Mouse (Mus musculus) left cerebral cortex, postnatal 10 days (tissue): Measurements from ENCODE around the gene Uqcc2. TPM values are rescaled to one million over a fixed set of nuclear protein-coding genes. Genes with fewer than 3 reads are reported as not detected.

ENCODE experiments used
- DNase-seq, 2 experiments: peaks; one replicate each; pipeline ENCODE4 v3.0.0; 2021 to 2022; ENCODE audit warnings: low spot score in 2 of 2, mixed read lengths in 1 of 2; ENCODE audit errors: extremely low spot score in 1 of 2
- intact Hi-C: fragments of 180-260 bp; cut with DNase I; formaldehyde crosslinking; loops from one replicate; pipeline ENCODE4 v1.15.1; 2025
- total RNA-seq, 2 experiments: library from RNA; stranded (reverse); gene quantifications; 2 replicates each; pipeline ENCODE4 v1.2.3; 2021

Gene Uqcc2
- total RNA-seq, 2 experiments from 2014 or later, result 177 to 182 TPM

DNA sequence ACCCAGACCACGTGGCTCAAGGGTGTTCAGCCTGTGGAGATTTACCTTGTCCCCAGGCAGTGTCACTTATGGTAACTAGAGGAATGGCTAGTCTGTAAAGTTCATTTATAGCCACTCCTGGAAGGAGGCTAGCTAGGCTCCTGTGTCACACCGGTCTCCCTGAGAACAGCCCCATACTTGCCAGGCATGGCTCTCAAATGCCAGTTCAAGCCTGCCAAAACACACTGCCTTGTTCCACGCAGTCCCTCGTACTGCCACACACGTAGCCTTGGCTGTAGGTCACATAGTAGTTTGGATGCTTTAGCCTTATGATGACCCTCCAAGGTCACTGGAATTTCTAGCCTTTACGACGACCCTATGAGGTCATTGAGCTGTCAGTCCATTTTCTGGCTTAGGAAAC, 25.5 kb upstream of the Uqcc2 start:
- intact Hi-C loops, result no loop called here
- no peak for DNase-seq

DNA sequence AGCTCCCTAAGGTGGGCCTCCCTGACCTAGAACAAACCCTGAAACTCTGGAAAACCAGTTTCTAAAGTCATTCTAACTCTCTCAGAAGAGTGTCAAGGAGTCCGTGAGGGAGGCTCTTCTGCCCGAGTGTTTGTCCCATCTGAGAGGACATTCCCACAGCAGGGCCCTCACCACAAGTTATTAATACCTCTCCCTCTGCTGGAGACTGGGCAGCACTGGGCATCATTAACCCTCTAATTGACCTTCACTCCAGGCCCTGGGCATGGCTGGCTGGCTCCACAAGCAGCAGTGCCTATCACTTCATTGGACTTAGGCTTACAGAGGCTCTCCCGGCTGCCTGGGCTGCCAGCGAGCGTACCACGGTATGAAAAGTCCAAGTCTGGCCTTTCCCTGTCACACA, 24.7 kb upstream of the Uqcc2 start:
- intact Hi-C loops, result no loop called here
- no peak for DNase-seq

DNA sequence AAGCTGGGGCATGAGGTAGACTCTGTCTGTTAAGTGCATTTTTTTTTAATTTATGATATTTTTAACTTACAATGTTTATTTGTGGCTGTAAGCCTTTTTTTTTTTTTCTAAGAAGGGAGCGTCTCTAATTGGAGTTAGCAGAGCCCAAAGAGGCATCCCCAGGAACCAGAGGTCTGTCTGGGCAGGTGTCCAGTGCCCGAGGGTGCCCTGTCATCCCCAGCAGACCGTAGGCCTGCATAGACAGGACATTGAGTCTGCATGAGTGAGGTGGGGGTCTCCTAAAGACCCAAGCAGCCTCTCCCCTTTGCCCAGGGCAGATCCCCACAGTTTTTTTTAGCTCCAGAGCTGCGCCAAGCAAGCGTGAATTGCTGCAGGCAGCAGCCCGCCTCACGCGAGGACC, 22.0 kb upstream of the Uqcc2 start:
- no peak for DNase-seq
- intact Hi-C loops, result no loop called here

DNA sequence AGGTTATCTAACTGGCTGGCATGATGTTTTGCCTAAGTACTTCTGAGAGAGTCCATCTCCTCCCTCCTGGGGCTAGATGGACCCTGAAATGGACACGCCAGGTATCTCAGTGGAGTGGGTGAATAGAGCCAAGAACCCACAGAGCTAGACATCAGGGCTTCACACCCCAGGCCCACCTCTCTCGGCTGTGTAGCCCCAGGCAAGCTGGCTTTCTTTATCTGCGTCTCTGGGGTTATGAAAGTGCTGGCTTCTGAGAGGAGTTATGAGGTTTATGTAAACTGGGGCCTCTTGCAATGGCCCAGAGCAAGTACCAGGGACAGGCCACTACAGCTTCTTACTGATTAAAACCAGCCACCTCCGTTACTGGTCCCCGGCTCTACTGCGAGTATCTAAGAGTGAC, 21.2 kb upstream of the Uqcc2 start:
- intact Hi-C loops, result no loop called here

DNA sequence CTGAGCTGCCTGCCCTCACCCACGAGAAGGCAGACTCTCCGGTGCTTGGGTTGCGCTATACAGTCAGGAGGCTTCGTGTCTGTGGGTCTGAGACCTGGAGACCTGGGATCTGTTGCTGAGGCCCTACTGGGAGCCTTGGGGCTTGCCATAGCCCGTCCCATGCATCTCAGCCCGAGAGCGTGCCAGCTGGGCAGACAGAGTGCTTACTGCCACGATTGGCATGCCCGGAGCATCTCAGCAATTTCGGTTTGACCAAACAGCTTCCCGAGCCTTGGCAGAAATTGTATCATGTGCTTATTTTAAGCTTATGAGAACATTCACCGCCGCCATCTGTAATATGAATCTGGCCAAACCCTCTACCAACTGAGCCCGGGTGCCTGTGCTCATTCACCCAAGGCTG, 20.5 kb upstream of the Uqcc2 start:
- intact Hi-C loops, result no loop called here
- no peak for DNase-seq

More for the DNA sequence above, 21.2 kb upstream of the Uqcc2 start:
- DNase-seq, result no peak

DNA sequence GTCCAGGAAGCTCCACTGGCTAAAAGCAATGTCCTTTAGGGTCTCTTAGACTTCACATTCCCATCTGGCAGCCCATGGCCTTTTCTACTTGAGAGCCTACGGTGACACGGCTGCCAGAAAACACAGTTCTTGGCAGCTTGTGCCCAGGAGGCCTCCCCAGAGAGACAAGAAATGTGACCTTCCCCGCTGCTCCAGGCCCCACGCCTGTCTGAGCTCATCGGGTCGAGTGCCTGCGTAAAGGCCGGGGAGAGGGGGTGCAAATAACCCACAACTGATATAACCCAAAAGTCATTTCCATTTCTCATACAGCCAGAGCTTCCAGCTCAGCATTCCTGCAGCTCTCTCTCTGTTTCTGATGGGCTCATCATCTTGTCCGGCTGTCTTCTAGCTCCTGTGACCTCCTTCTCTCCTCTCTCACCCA, 20.1 kb upstream of the Uqcc2 start:
- intact Hi-C loops, result no loop called here
- no peak for DNase-seq

DNA sequence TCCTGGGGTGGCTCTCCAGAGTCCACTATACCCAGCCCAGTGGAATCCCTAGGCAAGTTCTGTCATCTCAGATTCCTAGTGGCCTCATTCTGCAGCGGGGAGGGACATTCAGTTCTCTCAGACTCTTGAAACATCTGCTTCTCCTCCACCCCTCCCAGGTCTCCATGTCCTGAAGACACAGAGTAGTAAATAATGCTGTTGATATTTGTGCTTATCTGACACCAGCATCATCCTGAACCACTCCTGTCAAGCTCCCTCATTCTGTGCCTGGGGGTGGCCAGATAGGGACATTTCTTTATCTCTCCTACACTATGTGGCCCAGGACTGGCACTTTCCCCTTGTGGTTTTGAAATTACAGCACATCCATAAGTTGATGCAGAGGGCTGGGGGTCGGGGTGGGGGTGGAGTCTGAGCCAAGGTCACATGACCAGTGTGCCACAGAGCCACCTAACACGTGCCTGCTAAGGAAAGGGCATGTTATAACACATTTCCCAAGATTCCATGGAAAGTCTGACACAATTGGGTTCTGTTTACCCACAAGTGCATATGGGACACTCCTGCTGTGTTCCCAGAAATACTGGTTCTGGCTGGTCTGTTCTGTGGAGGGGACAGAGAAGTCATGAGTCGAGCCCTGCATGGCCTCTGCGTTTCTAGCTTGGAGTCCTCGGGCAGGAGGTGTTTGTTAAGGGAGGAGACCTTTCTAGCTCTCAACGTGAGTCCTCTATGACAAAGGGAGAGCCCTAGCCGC, 19.4 kb upstream of the Uqcc2 start:
- intact Hi-C loops, result no loop called here
- no peak for DNase-seq

DNA sequence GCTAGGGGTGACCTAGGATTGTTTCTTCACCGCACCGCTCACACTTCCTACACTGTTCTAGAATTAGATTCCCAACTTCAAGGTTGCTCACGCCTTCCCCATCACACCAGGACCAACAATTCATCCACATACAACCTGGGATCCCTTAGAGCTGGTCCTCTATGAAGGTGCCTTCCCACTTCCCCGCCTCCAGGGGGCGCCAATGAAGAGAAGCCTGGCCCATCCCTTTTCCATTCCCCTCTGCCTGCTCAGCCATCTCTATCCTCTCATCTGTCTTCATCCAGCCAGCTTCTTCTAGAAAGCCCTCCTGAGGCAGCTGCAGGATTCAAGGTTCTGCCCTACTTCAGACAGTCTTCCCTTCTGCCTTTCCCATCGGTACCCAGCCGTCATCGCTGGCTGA, 17.7 kb upstream of the Uqcc2 start:
- DNase-seq, result no peak
- intact Hi-C loops, result no loop called here

DNA sequence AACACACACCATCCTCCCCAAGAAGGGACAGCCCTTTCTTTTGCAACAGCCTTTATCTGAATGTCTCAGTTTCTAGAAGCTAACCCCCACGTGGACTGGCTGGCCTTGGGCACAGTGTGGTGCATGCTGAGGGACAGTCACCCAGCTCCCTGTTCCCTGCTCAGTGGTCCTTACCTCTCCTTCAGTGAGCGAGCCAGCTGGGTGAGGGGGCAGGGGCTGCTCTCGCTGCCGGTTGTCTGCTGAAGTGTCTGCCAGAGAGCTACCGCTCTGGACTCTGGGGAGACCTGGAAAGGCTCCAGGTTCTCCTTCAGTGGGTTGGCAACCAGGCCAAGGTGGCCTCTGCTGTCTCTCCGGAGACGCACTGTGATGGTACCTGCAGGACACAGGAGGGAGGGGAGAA, 17.2 kb upstream of the Uqcc2 start:
- DNase-seq, result no peak
- intact Hi-C loops, result no loop called here

DNA sequence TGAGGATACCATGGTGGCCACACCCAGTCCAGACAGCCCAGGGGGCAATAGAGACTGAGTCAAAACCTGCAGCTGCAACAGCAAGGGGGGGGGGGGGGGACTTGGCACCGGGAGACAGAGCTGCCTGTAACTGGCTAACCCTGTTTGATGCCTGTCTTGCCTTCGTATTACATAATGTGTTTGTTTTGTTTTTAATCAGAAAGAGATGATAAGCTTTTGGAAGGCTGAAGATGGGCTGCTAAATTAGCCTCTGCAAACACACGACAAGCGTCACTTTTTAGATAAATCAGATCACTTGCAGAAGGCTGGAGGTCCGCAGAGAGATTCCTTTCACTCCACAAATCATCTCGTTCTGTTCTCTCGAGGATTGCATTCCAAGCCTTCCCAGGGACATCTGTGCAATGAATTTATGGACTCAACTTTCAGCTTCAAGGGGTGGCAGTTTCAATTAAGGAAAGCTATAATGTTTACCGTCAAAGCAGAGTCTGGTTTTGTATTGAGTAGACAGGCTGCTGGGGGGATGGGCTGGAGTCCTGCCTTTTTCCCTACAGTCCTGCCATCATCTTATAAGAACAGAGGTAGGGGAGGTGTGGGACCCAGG, 12.7 kb upstream of the Uqcc2 start:
- DNase-seq, result no peak
- intact Hi-C loops, result no loop called here

DNA sequence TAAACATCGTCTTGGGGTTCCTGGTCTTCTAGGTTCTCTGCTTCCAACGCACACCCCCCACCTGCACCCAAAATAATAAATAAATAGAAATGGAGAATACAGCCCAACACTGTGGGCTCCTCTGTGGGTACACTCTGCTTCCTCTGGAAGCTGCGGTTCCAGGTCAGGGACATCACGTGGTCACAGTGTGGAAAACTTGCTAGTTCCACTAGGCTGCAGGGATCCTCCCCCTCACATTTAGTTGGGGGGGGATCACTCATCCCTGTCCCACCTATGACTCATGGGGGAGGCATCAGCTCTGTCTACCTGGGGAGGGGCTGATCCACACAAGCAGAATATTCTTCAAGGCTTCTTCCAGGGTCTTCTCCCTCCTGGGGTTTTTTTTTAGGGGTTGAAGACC, 10.4 kb upstream of the Uqcc2 start:
- no peak for DNase-seq
- intact Hi-C loops, result no loop called here

DNA sequence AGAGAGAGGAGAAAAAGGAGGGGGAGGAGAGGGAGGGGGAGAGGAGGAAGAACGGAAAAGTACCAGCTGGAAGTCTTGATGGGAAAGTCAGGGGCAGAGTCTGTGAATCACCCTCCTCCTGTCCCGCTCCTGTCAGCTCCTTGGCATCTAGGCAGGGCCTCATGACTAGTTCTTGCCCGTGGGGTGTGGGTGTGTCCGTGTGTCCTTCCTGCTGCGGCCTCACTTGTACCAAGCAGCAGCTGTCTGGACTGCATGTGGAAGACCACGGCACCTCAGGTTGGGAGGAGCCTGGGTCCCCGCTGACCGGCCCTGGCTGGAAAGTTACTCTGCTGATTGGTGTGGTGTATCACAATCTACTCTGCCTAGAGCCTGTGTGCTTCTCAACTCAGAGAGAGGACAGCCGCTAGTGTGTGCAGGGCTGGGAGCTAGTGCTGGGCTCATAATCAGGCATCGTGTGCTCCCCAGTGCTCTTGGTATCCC, 8.3 kb upstream of the Uqcc2 start:
- DNase-seq, result no peak
- intact Hi-C loops, result no loop called here

DNA sequence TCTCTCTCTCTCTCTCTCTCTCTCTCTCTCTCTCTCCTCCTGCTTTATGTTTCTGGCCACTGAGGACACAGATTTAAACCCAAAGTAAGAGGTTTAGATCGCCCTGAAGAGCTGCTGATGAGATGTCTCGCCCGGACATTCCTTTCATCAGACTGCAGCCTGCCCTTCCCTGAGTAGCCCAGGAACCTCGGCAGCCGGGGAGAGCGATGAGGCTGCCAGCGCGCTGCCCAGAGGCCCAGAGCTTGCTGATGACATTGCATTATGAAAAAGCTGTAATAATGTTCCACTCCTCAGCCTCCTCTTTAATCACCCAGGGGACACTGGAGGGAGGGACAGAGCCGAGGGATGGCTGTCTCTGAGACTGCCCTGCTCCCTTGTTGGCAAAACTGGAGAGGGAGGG, 6.5 kb upstream of the Uqcc2 start:
- no peak for DNase-seq
- intact Hi-C loops, result no loop called here

DNA sequence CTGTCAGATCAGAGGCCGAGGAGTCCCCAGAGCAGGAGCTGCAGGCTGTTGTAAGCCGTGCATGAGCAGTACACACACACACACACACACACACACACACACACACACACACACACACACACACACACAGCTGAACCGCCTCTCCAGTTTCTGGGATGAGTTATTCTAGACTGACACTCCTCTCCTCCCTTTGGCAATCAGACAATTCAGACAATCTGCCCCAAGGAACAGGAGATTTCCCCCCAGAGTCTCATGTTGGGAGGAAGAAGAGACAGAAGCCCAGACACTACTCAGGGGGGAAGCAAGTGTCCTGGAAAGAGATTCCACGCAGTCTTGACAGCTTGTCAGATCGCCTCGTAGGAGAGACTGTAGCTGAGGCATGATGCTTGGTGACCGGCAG, 5.6 kb upstream of the Uqcc2 start:
- intact Hi-C loops, result loop anchor here (5.0 kb wide), 1 partner anchor 48 kb away; no protein-coding TSS in a partner anchor
- no peak for DNase-seq

DNA sequence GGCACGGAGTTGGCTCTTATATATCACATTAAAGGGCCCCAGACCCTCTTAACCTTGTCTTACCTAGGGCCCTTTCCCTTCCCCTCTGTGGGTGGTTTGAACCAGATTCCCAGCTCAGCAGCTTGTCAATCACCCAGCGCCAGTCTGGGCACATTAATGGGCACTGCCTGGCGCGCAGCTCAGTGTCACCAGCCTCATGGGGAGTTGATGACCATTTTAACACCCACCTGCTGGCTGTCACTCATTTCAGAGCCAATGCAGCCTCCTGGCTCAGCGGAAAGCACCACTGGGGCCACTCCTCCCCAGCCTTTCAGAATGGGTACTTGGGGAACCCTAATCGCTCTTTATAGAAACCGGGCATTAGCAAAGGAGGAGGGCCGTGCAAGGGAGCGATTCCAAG, 4.7 kb upstream of the Uqcc2 start:
- DNase-seq, result no peak
- intact Hi-C loops, result loop anchor here (5.0 kb wide), 1 partner anchor 49 kb away; no protein-coding TSS in a partner anchor

DNA sequence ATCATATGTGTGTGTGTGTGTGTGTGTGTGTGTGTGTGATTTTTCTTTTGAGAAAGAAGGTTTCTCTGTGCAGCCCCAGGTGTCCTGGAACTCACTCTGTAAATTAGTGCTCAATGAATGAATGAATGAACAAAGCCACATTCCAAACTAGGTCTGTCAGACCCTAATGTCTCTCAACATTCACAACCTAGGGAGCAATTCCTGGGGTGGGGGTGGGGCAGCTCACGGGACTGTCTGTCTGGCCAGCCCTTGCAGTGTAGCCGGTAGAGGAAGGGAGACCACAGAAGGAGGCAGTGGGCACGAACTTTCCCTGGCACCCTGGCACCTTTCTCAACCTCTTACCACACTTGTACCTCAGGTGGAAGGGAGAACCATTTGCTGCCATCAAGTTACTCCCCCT, 999 bp upstream of the Uqcc2 start:
- intact Hi-C loops, result loop anchor here (5.0 kb wide), 2 partner anchors 53 to 68 kb away; partner anchors contain the start of gene Lemd2
- DNase-seq, result no peak

DNA sequence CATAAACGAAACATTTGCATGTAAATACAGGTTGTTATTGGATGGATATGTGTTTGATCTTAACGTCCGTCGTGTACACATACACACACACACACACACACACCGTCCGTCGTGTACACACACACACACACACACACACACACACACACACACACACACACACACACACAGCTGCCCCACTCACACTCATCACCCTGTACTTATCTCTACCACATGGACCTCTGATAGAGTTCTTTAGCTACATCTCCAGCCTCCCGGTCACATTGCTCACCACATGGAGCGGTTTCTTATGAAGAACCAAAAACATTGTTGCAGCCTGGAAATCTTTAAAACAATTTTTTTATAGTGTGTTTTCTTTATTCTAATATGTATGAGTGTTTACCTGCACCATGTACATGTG, 471 bp upstream of the Uqcc2 start:
- intact Hi-C loops, result loop anchor here (5.0 kb wide), 1 partner anchor 68 kb away; the partner anchor contains the start of gene Lemd2

DNA sequence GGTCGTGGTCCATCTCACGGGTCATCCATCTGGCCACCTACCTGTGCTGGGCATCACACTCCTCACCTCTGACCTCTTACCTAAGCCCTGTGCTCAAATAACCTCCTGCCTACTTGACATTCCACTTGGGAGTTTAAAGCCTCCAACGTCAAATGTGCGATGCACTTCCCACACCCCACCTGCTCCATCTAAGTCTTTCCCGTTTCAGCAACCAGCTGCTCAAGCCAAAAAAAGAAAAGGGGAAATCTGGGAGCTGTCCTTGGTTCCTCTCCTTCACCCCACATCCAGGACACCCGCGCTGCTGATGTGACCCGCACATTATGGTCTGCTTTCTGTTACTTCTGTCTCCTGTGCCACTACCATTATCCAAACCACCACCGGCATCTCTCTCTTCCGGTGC, 1.5 kb downstream of the Uqcc2 start:
- DNase-seq, result no peak
- intact Hi-C loops, result loop anchor here (5.0 kb wide), 1 partner anchor 70 kb away; the partner anchor contains the start of gene Lemd2

More for the DNA sequence above, 471 bp upstream of the Uqcc2 start:
- no peak for DNase-seq

DNA sequence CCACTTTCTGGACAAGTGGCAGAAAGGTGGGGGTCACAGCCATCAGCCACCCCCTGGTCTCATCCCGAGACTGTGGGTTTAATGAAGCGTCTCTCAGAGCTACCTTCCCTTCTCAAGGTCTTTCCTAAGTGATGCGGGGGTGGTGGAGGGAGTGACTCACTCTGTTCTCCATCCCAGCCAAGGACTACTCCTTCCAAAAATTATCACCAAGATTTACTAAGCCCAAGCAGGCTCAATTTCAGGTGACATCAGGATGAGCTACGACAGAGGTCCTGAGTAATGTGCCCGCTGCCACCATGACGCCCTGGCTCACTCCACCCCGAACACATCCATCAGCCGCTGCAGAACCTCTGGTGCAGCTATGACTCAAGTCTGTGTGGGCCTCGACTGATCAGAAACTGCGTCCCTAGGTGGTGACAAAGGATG, 2.5 kb downstream of the Uqcc2 start:
- no peak for DNase-seq

DNA sequence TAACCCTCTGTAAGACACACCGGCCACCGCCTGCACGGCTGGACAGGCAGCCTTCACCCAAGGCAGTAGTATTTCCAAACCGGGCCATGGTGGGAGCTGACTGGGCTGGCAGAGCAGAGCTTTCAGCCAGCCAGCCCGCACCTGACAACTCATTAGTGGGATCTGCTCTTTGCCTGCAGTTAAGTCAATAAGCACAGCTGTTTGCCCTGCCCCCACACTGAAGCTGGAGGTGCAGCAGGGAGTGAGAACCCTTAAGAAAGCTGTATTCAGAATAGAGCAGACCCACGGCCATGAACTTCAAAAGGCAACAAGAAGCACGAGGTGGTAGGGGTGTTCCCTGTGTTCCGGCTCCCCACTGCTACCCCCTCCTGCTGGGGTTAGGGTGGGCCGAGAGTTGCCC, 3.5 kb downstream of the Uqcc2 start:
- DNase-seq, result peak in 1 of 2 experiments; percentile 42
- intact Hi-C loops, result loop anchor here (5.0 kb wide), 1 partner anchor 72 kb away; the partner anchor contains the start of gene Lemd2

More for the DNA sequence above, 2.5 kb downstream of the Uqcc2 start:
- intact Hi-C loops, result loop anchor here (5.0 kb wide), 1 partner anchor 71 kb away; the partner anchor contains the start of gene Lemd2
